Mouse (Mus musculus): ENCODE data around the gene Ift140.
A peak's percentile ranks its signal among the peaks of the same experiment; 100 is the strongest.

DNA sequence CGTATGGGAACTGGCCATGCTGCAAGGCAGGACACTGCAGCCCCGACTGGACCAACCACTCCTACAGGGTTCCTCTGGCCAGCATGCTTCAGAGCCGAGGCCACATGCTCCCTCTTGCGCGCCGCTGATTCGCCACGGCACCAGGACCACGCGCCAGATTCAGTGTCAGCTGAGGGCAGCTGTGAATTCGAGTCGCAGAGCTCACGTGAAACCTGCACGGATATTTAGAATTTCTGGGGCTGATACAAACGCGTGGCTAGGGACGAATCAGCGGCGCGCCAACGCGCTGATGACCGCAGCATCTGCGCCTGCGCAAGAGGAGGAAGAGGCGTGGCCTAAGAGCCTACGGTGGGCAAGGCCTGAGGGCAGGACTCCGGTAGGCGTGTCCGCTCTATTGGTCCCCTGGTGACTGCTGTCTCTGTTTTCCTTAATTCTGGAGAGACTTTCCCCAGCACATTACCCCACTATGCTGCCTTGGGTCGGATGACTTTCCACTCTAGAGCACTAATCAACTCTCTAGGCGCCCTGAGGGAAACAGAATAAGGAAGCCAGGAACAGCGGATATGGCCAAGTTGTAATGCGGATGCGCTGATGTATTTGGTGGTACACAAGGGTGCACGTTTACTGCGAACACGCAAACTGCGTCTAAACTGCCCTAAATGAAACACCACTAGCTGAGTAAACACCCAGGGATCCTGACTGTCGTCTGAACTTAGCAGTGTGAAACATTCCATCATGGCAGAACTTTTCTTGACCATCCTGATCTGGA, 100.0 kb downstream of the Ift140 start, which contains the start of gene Telo2:
- TF ChIP-seq POLR2A (IDR thresholded peaks at IDR 0.05; ENCODE audit: borderline replicate concordance, extremely low read depth, insufficient read depth, insufficient read length, poor library complexity, severe bottlenecking): peak; percentile 70; the same call in 1 of the 2 replicates
- TF ChIP-seq CTCF (IDR thresholded peaks at IDR 0.05; ENCODE audit: borderline replicate concordance, extremely low read depth, insufficient read depth, insufficient read length): no peak
